Mouse (Mus musculus) E14TG2a.4 (cell line): ENCODE data around the gene AI464131.

ENCODE experiments used
- CTCF ChIP-seq: conservative IDR thresholded peaks from 2 replicates; pipeline ENCODE4 v1.5.1; 2014; ENCODE audit warnings: low read length
- NANOG ChIP-seq: IDR thresholded peaks from 2 replicates; pipeline ENCODE4 v1.6.1; 2014; ENCODE audit warnings: borderline replicate concordance, low read length, mixed read lengths

DNA sequence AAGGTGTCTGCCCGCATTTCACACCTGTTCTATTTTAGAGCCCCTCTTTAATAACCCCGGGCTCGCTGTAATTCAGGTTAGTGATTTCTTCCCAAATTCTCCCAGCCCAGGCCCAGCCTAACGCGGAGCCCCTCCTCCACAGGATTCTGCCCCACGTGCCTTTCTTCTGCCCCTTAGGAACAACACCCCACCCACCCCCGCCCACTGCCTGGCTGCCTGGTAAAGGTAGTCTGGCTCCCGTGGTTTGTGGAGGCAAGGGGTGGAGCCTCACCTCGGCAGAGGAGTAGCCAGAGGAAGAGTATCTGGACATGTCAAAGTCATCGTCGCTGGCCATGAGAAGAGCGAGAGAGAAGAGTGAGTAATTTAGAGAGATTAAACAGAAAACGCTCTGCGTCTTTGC lies 17.8 kb upstream of the AI464131 start:
- TF ChIP-seq CTCF (no peak), NANOG (no peak)
